Mouse (Mus musculus) megakaryocyte, embryonic 14.5 days (primary cell): Measurements from ENCODE around the gene Nmur2.

Experiments used
- FLI1 ChIP-seq: IDR thresholded peaks from 2 replicates; pipeline ENCODE4 v1.6.1; 2012; ENCODE audit warnings: low read length, inconsistent platforms, mixed read lengths
- GATA1 ChIP-seq: IDR thresholded peaks from 3 replicates; pipeline ENCODE4 v1.6.1; 2012; ENCODE audit warnings: mixed read lengths, low read length, inconsistent platforms, borderline replicate concordance

DNA sequence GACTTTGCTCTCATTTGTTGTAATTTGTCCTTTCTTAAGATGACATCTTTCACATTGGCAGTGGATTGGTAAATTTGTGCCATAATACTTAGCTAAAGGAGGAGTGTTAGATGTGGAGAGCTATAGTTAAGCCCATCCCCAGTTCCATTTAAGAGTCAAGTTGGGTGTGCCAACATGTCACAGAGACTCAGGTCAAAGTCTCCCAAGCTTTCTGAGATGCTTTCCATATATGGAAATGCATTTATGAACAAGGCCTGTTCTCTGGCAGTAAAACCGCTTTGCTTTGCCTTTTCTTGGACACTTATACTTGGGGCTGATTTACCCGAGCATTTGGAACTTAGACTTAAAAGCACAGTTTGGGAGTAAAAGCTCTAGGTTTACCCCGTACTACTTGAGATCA is 18.4 kb upstream of the Nmur2 start:
- TF ChIP-seq GATA1 (no peak), FLI1 (no peak)
